Mouse (Mus musculus) liver, adult 2 months (tissue): Measurements from ENCODE around the gene Hspa4. TPM values are rescaled to one million over a fixed set of nuclear protein-coding genes. Genes with fewer than 3 reads are reported as not detected.
"Not testable (repeated sequence)": the region's sequence is repeated elsewhere in the genome, so short reads cannot be mapped to it uniquely, and the experiment has no call there.

Experiments used
- DNase-seq: peaks from one replicate; pipeline ENCODE4 v3.0.0-alpha.2; 2011; ENCODE audit warnings: low read depth, low spot score; ENCODE audit errors: extremely low read depth
- H3K27ac ChIP-seq: fragments of 200-500 bp; replicated peaks from 2 replicates; pipeline ENCODE4 v1.5.1; 2012; ENCODE audit warnings: low read depth, mild to moderate bottlenecking, control low read depth, inconsistent platforms, low read length; ENCODE audit not compliant: insufficient read depth
- H3K27me3 ChIP-seq: fragments of 200-500 bp; 2 replicates; pipeline ENCODE4 v1.6.1; 2012; ENCODE audit warnings: mild to moderate bottlenecking, moderate library complexity, low read length, inconsistent platforms; ENCODE audit not compliant: control insufficient read depth, insufficient read depth
- H3K36me3 ChIP-seq: fragments of 200-500 bp; 2 replicates; pipeline ENCODE4 v1.6.1; 2012; ENCODE audit warnings: low read length, inconsistent platforms; ENCODE audit not compliant: control insufficient read depth, insufficient read depth
- H3K4me1 ChIP-seq: fragments of 200-500 bp; 2 replicates; pipeline ENCODE4 v1.6.1; 2011; ENCODE audit warnings: low read length; ENCODE audit not compliant: control insufficient read depth, insufficient read depth
- H3K4me3 ChIP-seq: fragments of 200-500 bp; 2 replicates; pipeline ENCODE4 v1.5.1; 2011; ENCODE audit warnings: low read depth, mild to moderate bottlenecking, control low read depth, low read length, moderate library complexity; ENCODE audit not compliant: insufficient read depth
- H3K79me2 ChIP-seq: fragments of 200-500 bp; 2 replicates; pipeline ENCODE4 v1.6.1; 2012; ENCODE audit warnings: inconsistent platforms, mild to moderate bottlenecking, low read length, moderate library complexity; ENCODE audit not compliant: control insufficient read depth, insufficient read depth
- H3K9ac ChIP-seq: fragments of 200-500 bp; 2 replicates; pipeline ENCODE4 v1.6.1; 2012; ENCODE audit warnings: low read depth, mild to moderate bottlenecking, control low read depth, inconsistent platforms, low read length
- CTCF ChIP-seq: fragments of 200-500 bp; IDR thresholded peaks from 2 replicates; pipeline ENCODE4 v1.5.1; 2011; ENCODE audit warnings: low read depth, low read length, control low read depth
- POLR2A ChIP-seq: fragments of 200-500 bp; IDR thresholded peaks from 2 replicates; pipeline ENCODE4 v1.6.1; 2011; ENCODE audit warnings: low read length, control low read depth; ENCODE audit not compliant: insufficient read depth; ENCODE audit errors: extremely low read depth
- WGBS: fragments of 180-500 bp; shearing (Covaris S2); methylation state at CpG from one replicate; pipeline ENCODE4 v1.1.7; 2018; 5-methylcytosine and 5-hydroxymethylcytosine counted together
- polyA plus RNA-seq: library from polyadenylated mRNA; depleted of rRNA; stranded (reverse); fragments of >200 nt; gene quantifications from 2 replicates; pipeline ENCODE4 v1.2.3, GENCODE M21; 2012
- total RNA-seq: library from RNA; depleted of rRNA; stranded (reverse); fragments of >200 nt; gene quantifications from 2 replicates; pipeline ENCODE4 v1.2.3, GENCODE M21; 2014

The Hspa4 gene
- total and polyA plus RNA-seq, 2 experiments = 16.6 to 55.9 TPM

DNA sequence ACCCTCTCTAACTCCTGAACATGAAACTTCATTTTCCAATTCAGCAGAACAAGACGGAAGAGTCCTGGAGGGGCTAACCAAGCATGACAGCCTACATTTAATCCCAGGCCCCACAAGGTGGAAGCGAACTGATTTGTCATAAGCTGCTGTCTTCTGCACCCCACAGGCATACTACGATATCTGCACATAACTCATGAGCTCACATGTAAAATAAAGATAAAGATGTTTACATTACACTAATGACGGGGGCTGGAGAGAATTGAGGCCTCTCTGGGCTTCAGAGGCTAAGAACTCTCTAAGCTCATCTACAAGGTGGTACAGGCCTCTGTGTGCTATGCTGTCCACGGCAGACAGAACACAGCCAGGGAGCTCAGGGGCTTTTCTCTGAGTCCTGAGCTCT lies 5.8 kb downstream of the Hspa4 start:
- DNase-seq = no peak
- Histone ChIP-seq H3K4me1 (peaks cover 17% of the 10 kb centered on the region), H3K79me2 (peaks cover 30% of the 10 kb centered on the region), H3K36me3 (peaks cover 25% of the 10 kb centered on the region), H3K27ac (no peak overlapping the region), H3K9ac (no peak overlapping the region), H3K27me3 (no peaks in the 10 kb centered on the region), H3K4me3 (no peak overlapping the region)
- 88% methylated on average over 5 of the region's 5 CpGs for WGBS
- no peak for TF ChIP-seq CTCF
- TF ChIP-seq POLR2A = no peak

- TF ChIP-seq POLR2A = no peak
- TF ChIP-seq CTCF = no peak
- peaks cover 17% of the 10 kb centered on the region for H3K79me2 ChIP-seq
- no peak overlapping the region for H3K27ac ChIP-seq
- WGBS = 89% methylated on average over 11 of the region's 11 CpGs
- no peaks in the 10 kb centered on the region for H3K27me3 ChIP-seq
- DNase-seq = no peak
- H3K4me3 ChIP-seq = no peak overlapping the region
- H3K9ac ChIP-seq = no peak overlapping the region
- no peaks in the 10 kb centered on the region for H3K4me1 ChIP-seq
- peaks cover 56% of the 10 kb centered on the region for H3K36me3 ChIP-seq
Measured at GRCm38 (mm10) chr11:53290871-53291270, 9.4 kb downstream of the Hspa4 start.

DNA sequence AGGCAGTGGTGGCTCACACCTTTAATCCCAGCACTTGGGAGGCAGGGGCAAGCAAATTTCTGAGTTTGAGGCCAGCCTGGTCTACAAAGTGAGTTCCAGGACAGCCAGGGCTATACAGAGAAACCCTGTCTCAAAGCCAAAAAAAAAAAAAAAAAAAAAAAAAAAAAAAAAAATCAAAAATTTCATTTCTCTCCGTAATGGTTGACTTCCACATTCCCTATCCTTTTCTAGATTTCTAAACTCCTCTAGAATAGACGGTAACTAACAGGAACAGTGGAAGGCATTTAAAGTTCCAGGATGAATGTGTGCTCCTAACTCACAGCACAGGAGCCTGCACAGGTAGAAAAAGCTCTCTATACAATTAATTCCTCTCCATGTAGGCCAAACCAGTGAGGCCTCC lies 10.1 kb downstream of the Hspa4 start:
- not testable (repeated sequence) for H3K4me1 ChIP-seq, H3K4me3 ChIP-seq, H3K9ac ChIP-seq, DNase-seq, H3K27me3 ChIP-seq, H3K27ac ChIP-seq
- peaks cover 19% of the 10 kb centered on the region for H3K79me2 ChIP-seq
- 84% methylated on average over 2 of the region's 2 CpGs for WGBS
- peaks cover 62% of the 10 kb centered on the region for H3K36me3 ChIP-seq

DNA sequence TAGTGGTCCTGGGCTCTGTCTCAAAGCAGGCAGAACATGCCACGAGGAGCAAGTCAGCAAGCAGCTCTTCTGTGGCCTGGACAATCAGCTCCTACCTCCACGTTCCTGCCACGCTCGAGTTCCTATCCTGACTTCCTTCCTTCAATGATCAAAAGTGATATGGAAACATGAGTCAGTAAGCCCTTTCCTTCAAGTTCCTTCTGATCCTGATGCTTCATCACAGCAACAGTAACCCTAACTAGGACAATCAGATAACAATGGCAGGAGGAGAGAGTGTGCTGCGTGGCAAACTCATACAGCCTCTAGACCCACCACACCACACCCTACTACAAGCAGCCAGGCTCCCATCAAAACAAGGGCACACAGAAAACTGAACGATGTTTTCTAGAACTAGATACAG lies 14.4 kb downstream of the Hspa4 start:
- Histone ChIP-seq H3K27ac (no peak overlapping the region), H3K4me1 (no peaks in the 10 kb centered on the region), H3K27me3 (no peaks in the 10 kb centered on the region), H3K79me2 (peaks cover 11% of the 10 kb centered on the region; the same call in 1 of the 2 replicates), H3K36me3 (peaks cover 86% of the 10 kb centered on the region), H3K9ac (no peak overlapping the region), H3K4me3 (no peak overlapping the region)
- no peak for TF ChIP-seq CTCF
- no peak for TF ChIP-seq POLR2A
- DNase-seq = no peak
- 79% methylated on average over 6 of the region's 6 CpGs for WGBS

GRCm38 (mm10) chr11:53278411-53278810 lies 21.8 kb downstream of the Hspa4 start:
- 81% methylated on average over 4 of the region's 4 CpGs for WGBS
- Histone ChIP-seq H3K36me3 (peaks cover 76% of the 10 kb centered on the region), H3K79me2 (no peaks in the 10 kb centered on the region; the same call in 1 of the 2 replicates), H3K4me3 (no peak overlapping the region), H3K27ac (no peak overlapping the region), H3K27me3 (no peaks in the 10 kb centered on the region), H3K9ac (no peak overlapping the region), H3K4me1 (peaks cover 1% of the 10 kb centered on the region; the same call in 1 of the 2 replicates)
- TF ChIP-seq POLR2A = no peak
- TF ChIP-seq CTCF = no peak
- no peak for DNase-seq

- peaks cover 1% of the 10 kb centered on the region for H3K4me1 ChIP-seq
- H3K9ac ChIP-seq = no peak overlapping the region
- DNase-seq = no peak
- WGBS = 84% methylated on average over 3 of the region's 3 CpGs
- no peaks in the 10 kb centered on the region; the same call in 1 of the 2 replicates for H3K79me2 ChIP-seq
- TF ChIP-seq POLR2A (no peak), CTCF (no peak)
- H3K27me3 ChIP-seq = no peaks in the 10 kb centered on the region
- H3K4me3 ChIP-seq = no peak overlapping the region
- H3K36me3 ChIP-seq = peaks cover 76% of the 10 kb centered on the region
- H3K27ac ChIP-seq = no peak overlapping the region
Measured at GRCm38 (mm10) chr11:53275358-53275757, 24.9 kb downstream of the Hspa4 start.
